Mouse (Mus musculus): ENCODE measurements around the gene Sp140. TPM values are rescaled to one million over a fixed set of nuclear protein-coding genes. Genes with fewer than 3 reads are reported as not detected.

Sp140 gene
- polyA plus RNA-seq, 1 experiment from 2014 or later = 5.6 TPM

Other genes with a start within 250 kb of the Sp140 start
- gene G530012D18Rik, start 24.7 kb upstream of the Sp140 start, polyA plus RNA-seq (2015; fragmentation: Nextera tagmentation; extraction: Ambion mirVana) = 0.66 TPM in 1 of 2 replicates, not detected in the other
- gene Sp110, start 1.6 kb upstream of the Sp140 start, polyA plus RNA-seq (2015; fragmentation: Nextera tagmentation; extraction: Ambion mirVana) = 5.2 and 5.7 TPM in 2 replicates
- 5.7 and 6.6 TPM in 2 replicates for gene Sp100, start 49.6 kb downstream of the Sp140 start, polyA plus RNA-seq (2015; fragmentation: Nextera tagmentation; extraction: Ambion mirVana)
- gene A630001G21Rik, start 178.3 kb downstream of the Sp140 start, polyA plus RNA-seq (2015; fragmentation: Nextera tagmentation; extraction: Ambion mirVana) = 1.9 and 2.8 TPM in 2 replicates
- gene Cab39, start 193.1 kb downstream of the Sp140 start, polyA plus RNA-seq (2015; fragmentation: Nextera tagmentation; extraction: Ambion mirVana) = 11.2 and 12.1 TPM in 2 replicates

Data from liver, embryonic 15.5 days (tissue).